Mouse (Mus musculus) embryonic facial prominence, embryonic 14.5 days (tissue): ENCODE data around the gene Lhx3. TPM values are rescaled to one million over a fixed set of nuclear protein-coding genes. Genes with fewer than 3 reads are reported as not detected.

Source experiments
- ATAC-seq: fragments of 200-750 bp; cut with Nextera tagmentation; 2 replicates; pipeline ENCODE4 v1.8.0; 2017; ENCODE audit warnings: low read depth, moderate number of reproducible peaks, moderate TSS enrichment
- DNase-seq: peaks from one replicate; pipeline ENCODE4 v3.0.0-alpha.2; 2015; ENCODE audit warnings: low spot score
- H3K27ac ChIP-seq: fragments of 300-500 bp; sonication (generic); replicated peaks from 2 replicates; pipeline ENCODE4 v1.5.1; 2014; ENCODE audit warnings: low read depth, mild to moderate bottlenecking, low read length, moderate library complexity
- H3K27me3 ChIP-seq: fragments of 300-500 bp; sonication (generic); replicated peaks from 2 replicates; pipeline ENCODE4 v1.6.1; 2014; ENCODE audit warnings: low read length; ENCODE audit not compliant: control insufficient read depth, insufficient read depth
- H3K36me3 ChIP-seq: fragments of 300-500 bp; sonication (generic); 2 replicates; pipeline ENCODE4 v1.6.1; 2014; ENCODE audit warnings: low read length, mixed read lengths; ENCODE audit not compliant: control insufficient read depth, insufficient read depth
- H3K4me1 ChIP-seq: fragments of 300-500 bp; sonication (generic); 2 replicates; pipeline ENCODE4 v1.6.1; 2014; ENCODE audit warnings: antibody characterized with exemption, low read length; ENCODE audit not compliant: control insufficient read depth, insufficient read depth
- H3K4me2 ChIP-seq: fragments of 300-500 bp; sonication (generic); 2 replicates; pipeline ENCODE4 v1.6.1; 2014; ENCODE audit warnings: low read depth, mild to moderate bottlenecking, low read length, moderate library complexity, mixed read lengths
- H3K4me3 ChIP-seq: fragments of 300-500 bp; sonication (generic); 2 replicates; pipeline ENCODE4 v1.5.1; 2014; ENCODE audit warnings: low read depth, mild to moderate bottlenecking, low read length
- H3K9ac ChIP-seq: fragments of 300-500 bp; sonication (generic); 2 replicates; pipeline ENCODE4 v1.6.1; 2014; ENCODE audit warnings: low read depth, mild to moderate bottlenecking, low read length, moderate library complexity, mixed read lengths
- H3K9me3 ChIP-seq: fragments of 300-500 bp; sonication (generic); 2 replicates; pipeline ENCODE4 v1.6.1; 2016; ENCODE audit warnings: low read length; ENCODE audit not compliant: control insufficient read depth
- WGBS: fragments of 180-500 bp; shearing (Covaris S2); extraction: QIAGEN DNeasy Blood & Tissue Kit; methylation state at CpG from one replicate; pipeline ENCODE4 v1.1.7; 2014; 5-methylcytosine and 5-hydroxymethylcytosine counted together
- polyA plus RNA-seq: library from polyadenylated mRNA; unstranded; fragments of >200 nt; fragmentation: Nextera tagmentation; extraction: Ambion mirVana; gene quantifications from 2 replicates; pipeline ENCODE4 v1.2.1, GENCODE M21; 2014

Gene Lhx3
- polyA plus RNA-seq, 1 experiment from 2014 or later = 1.2 TPM

- Histone ChIP-seq H3K27ac (no peak overlapping the region), H3K9ac (no peak overlapping the region), H3K9me3 (no peaks in the 10 kb centered on the region), H3K4me3 (no peak overlapping the region), H3K27me3 (no peaks in the 10 kb centered on the region), H3K4me2 (no peak overlapping the region), H3K36me3 (no peaks in the 10 kb centered on the region), H3K4me1 (no peaks in the 10 kb centered on the region)
- DNase-seq = no peak
- ATAC-seq = no peak
- WGBS = 73% methylated on average over 3 of the region's 3 CpGs
Measured at GRCm38 (mm10) chr2:26166890-26167289, 41.2 kb downstream of the Lhx3 start.

DNA sequence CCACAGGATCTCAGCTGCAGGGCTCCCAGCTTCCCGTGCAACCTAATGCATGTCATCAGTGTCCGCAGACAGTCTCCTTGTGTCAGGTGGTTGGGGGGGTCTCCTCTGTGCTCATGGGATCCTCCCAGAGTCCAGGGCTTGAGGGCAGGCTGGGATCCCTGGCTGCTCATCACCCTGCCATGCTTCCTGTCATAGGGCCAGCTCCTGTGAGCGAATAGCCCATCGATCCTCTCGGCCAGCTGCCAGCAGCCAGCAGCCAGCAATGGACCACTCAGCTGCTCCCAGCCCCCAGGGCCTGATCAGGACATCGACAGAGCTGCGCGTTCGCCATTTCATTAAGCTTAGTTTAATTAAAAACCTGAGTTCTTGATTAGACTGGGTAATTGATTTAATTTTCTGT is 50.0 kb downstream of the Lhx3 start:
- no peaks in the 10 kb centered on the region for H3K27me3 ChIP-seq
- no peak for ATAC-seq
- H3K9ac ChIP-seq = no peak overlapping the region
- no peaks in the 10 kb centered on the region for H3K9me3 ChIP-seq
- no peaks in the 10 kb centered on the region for H3K36me3 ChIP-seq
- WGBS = 83% methylated on average over 9 of the region's 9 CpGs
- no peaks in the 10 kb centered on the region for H3K4me1 ChIP-seq
- no peak overlapping the region for H3K4me2 ChIP-seq
- DNase-seq = no peak
- H3K27ac ChIP-seq = no peak overlapping the region
- no peak overlapping the region for H3K4me3 ChIP-seq

- 68% methylated on average over 10 of the region's 10 CpGs for WGBS
- no peaks in the 10 kb centered on the region for H3K4me1 ChIP-seq
- H3K9me3 ChIP-seq = no peaks in the 10 kb centered on the region
- H3K27ac ChIP-seq = no peak overlapping the region
- DNase-seq (no peak), ATAC-seq (0 out of 2 replicates have a peak, but pooled peaks have one; percentile 58)
- H3K4me2 ChIP-seq = no peak overlapping the region
- no peak overlapping the region for H3K4me3 ChIP-seq
- no peaks in the 10 kb centered on the region for H3K27me3 ChIP-seq
- no peaks in the 10 kb centered on the region for H3K36me3 ChIP-seq
- no peak overlapping the region for H3K9ac ChIP-seq
Measured at GRCm38 (mm10) chr2:26156191-26156977, 51.7 kb downstream of the Lhx3 start.

DNA sequence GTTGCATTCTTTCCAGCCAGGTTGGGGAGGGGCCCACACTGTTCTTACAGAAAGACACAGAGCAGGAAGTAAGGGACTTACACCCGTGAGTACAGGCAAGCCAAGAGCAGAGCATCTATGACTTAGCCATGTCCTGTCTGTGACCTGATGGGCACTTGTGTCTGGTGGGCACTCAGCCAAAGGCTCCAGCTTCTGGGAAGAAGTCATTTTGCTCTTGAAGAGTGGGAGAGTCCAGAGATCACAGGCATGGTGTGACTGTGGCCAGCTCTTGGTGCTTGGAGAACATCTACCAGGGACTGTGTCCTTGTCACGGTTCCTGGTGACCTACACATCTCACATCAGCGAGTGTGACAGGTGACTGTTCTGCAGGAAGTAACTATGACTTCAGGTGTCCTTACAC is 52.4 kb downstream of the Lhx3 start:
- no peak overlapping the region for H3K4me3 ChIP-seq
- DNase-seq = no peak
- no peak overlapping the region for H3K4me2 ChIP-seq
- no peaks in the 10 kb centered on the region for H3K9me3 ChIP-seq
- H3K9ac ChIP-seq = no peak overlapping the region
- H3K36me3 ChIP-seq = no peaks in the 10 kb centered on the region
- ATAC-seq = no peak
- H3K27me3 ChIP-seq = no peaks in the 10 kb centered on the region
- 65% methylated on average over 3 of the region's 3 CpGs for WGBS
- H3K4me1 ChIP-seq = no peaks in the 10 kb centered on the region
- no peak overlapping the region for H3K27ac ChIP-seq

- Histone ChIP-seq H3K4me2 (no peak overlapping the region), H3K27ac (no peak overlapping the region), H3K9me3 (no peaks in the 10 kb centered on the region), H3K27me3 (no peaks in the 10 kb centered on the region), H3K4me1 (no peaks in the 10 kb centered on the region), H3K36me3 (no peaks in the 10 kb centered on the region), H3K9ac (no peak overlapping the region), H3K4me3 (no peak overlapping the region)
- DNase-seq (no peak), ATAC-seq (no peak)
- WGBS = 70% methylated on average over 5 of the region's 5 CpGs
Measured at GRCm38 (mm10) chr2:26154586-26154985, 53.5 kb downstream of the Lhx3 start.

GRCm38 (mm10) chr2:26153909-26154340 is 54.2 kb downstream of the Lhx3 start:
- no peak overlapping the region for H3K4me2 ChIP-seq
- no peaks in the 10 kb centered on the region for H3K4me1 ChIP-seq
- no peak overlapping the region for H3K4me3 ChIP-seq
- no peaks in the 10 kb centered on the region for H3K9me3 ChIP-seq
- ATAC-seq (peak; percentile 80), DNase-seq (peak; percentile 62)
- no peak overlapping the region for H3K27ac ChIP-seq
- H3K27me3 ChIP-seq = no peaks in the 10 kb centered on the region
- H3K36me3 ChIP-seq = no peaks in the 10 kb centered on the region
- H3K9ac ChIP-seq = no peak overlapping the region
- 8% methylated on average over 4 of the region's 4 CpGs for WGBS

DNA sequence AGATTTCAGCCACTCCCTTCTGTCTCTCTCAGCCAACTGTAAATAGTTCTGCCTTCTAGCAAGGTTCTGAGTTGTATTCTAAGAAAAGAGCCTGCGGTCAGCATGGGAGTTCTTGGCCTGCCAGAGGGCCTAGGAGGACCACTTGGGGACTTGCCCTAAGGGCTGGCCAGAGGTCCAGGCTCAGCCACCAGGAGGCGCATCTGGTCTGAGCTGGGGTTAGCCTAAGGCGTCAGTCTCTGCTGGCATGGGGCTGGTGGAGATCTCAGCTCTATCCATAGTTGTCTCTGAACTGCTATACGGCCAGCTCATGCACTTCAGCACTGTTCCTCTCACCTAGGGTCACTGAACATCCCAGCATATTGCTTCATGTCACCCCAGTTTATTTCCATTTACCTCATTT is 54.8 kb downstream of the Lhx3 start:
- ATAC-seq (no peak), DNase-seq (no peak)
- H3K9ac ChIP-seq = no peak overlapping the region
- H3K9me3 ChIP-seq = no peaks in the 10 kb centered on the region
- no peaks in the 10 kb centered on the region for H3K4me1 ChIP-seq
- H3K27ac ChIP-seq = no peak overlapping the region
- H3K27me3 ChIP-seq = no peaks in the 10 kb centered on the region
- WGBS = 18% methylated on average over 4 of the region's 4 CpGs
- H3K4me2 ChIP-seq = no peak overlapping the region
- no peaks in the 10 kb centered on the region for H3K36me3 ChIP-seq
- H3K4me3 ChIP-seq = no peak overlapping the region
